Mouse (Mus musculus) myocyte (in vitro differentiated cells): Measurements from ENCODE around the gene Wars. TPM values are rescaled to one million over a fixed set of nuclear protein-coding genes. Genes with fewer than 3 reads are reported as not detected.

Experiments
- H3K27me3 ChIP-seq: one replicate; pipeline ENCODE4 v1.6.1; 2011; ENCODE audit not compliant: control insufficient read depth, insufficient read depth, insufficient read length
- H3K36me3 ChIP-seq: one replicate; pipeline ENCODE4 v1.6.1; 2011; ENCODE audit not compliant: control insufficient read depth, insufficient read depth
- H3K4me2 ChIP-seq: one replicate; pipeline ENCODE4 v1.6.1; 2011; ENCODE audit warnings: low read depth, control low read depth
- H3K4me3 ChIP-seq: one replicate; pipeline ENCODE4 v1.5.1; 2011; ENCODE audit warnings: mild to moderate bottlenecking, control low read depth, moderate library complexity
- H3K79me2 ChIP-seq: one replicate; pipeline ENCODE4 v1.6.1; 2011; ENCODE audit not compliant: control insufficient read depth, insufficient read depth
- H3ac ChIP-seq: one replicate; pipeline ENCODE4 v1.6.1; 2011; ENCODE audit not compliant: control insufficient read depth, insufficient read length
- CEBPB ChIP-seq: IDR thresholded peaks from 2 replicates; pipeline ENCODE4 v1.6.1; 2011; ENCODE audit warnings: mild to moderate bottlenecking, moderate library complexity; ENCODE audit not compliant: poor library complexity, insufficient read depth, severe bottlenecking
- E2F4 ChIP-seq: IDR thresholded peaks from one replicate; pipeline ENCODE4 v1.6.1; 2011; ENCODE audit warnings: mild to moderate bottlenecking, control low read depth, moderate library complexity; ENCODE audit not compliant: insufficient read depth
- MAX ChIP-seq: IDR thresholded peaks from one replicate; pipeline ENCODE4 v1.6.1; 2011; ENCODE audit warnings: low read depth, mild to moderate bottlenecking, control low read depth
- MYOD1 ChIP-seq, 3 experiments: IDR thresholded peaks; one replicate each; pipeline ENCODE4 v1.6.1; 2011; ENCODE audit warnings: control low read depth in 2 of 3, low read depth in 2 of 3, mild to moderate bottlenecking in 2 of 3, moderate library complexity in 1 of 3; ENCODE audit not compliant: insufficient read length in 2 of 3, control insufficient read depth in 1 of 3
- MYOG ChIP-seq, 3 experiments: IDR thresholded peaks; one replicate each; pipeline ENCODE4 v1.6.1; 2011; ENCODE audit warnings: control low read depth in 2 of 3, low read depth in 2 of 3, mild to moderate bottlenecking in 2 of 3; ENCODE audit not compliant: insufficient read length in 2 of 3, control insufficient read depth in 1 of 3, insufficient read depth in 1 of 3
- POLR2A ChIP-seq: IDR thresholded peaks from one replicate; pipeline ENCODE4 v1.6.1; 2011; ENCODE audit warnings: low read depth, mild to moderate bottlenecking, control low read depth, moderate library complexity; ENCODE audit not compliant: insufficient read length
- POLR2AphosphoS2 ChIP-seq: IDR thresholded peaks from one replicate; pipeline ENCODE4 v1.6.1; 2011; ENCODE audit warnings: low read depth, control low read depth; ENCODE audit not compliant: insufficient read length
- REST ChIP-seq: IDR thresholded peaks from one replicate; pipeline ENCODE4 v1.6.1; 2011; ENCODE audit warnings: mild to moderate bottlenecking, control low read depth, moderate library complexity; ENCODE audit not compliant: insufficient read depth, insufficient read length
- SRF ChIP-seq: IDR thresholded peaks from one replicate; pipeline ENCODE4 v1.6.1; 2011; ENCODE audit warnings: low read depth; ENCODE audit not compliant: control insufficient read depth, insufficient read length
- TCF12 ChIP-seq: IDR thresholded peaks from one replicate; pipeline ENCODE4 v1.6.1; 2011; ENCODE audit warnings: mild to moderate bottlenecking, control low read depth; ENCODE audit not compliant: poor library complexity, insufficient read depth, severe bottlenecking
- TCF3 ChIP-seq: IDR thresholded peaks from one replicate; pipeline ENCODE4 v1.6.1; 2011; ENCODE audit warnings: low read depth, control low read depth; ENCODE audit not compliant: insufficient read length
- USF1 ChIP-seq: IDR thresholded peaks from one replicate; pipeline ENCODE4 v1.6.1; 2011; ENCODE audit warnings: low read depth, mild to moderate bottlenecking, control low read depth, moderate library complexity
- polyA plus RNA-seq: library from polyadenylated mRNA; unstranded; fragments of >200 nt; fragmentation: generic; extraction: Trizol; gene quantifications from one replicate; pipeline ENCODE4 v1.2.1, GENCODE M21; 2012; ENCODE audit warnings: missing spikeins

The Wars gene
- polyA plus RNA-seq, 1 experiment = 180 TPM

GRCm38 (mm10) chr12:108836722-108837121 is 57.3 kb downstream of the Wars start:
- Histone ChIP-seq H3K27me3 (no peaks in the 10 kb centered on the region), H3K4me3 (peak overlapping the region; percentile 70), H3K79me2 (peaks cover 24% of the 10 kb centered on the region), H3K4me2 (peak overlapping the region; percentile 85), H3K36me3 (no peaks in the 10 kb centered on the region), H3ac (peak overlapping the region; percentile 39)
- TF ChIP-seq SRF (no peak), TCF3 (no peak), USF1 (no peak), MYOD1 (IDR thresholded peaks at IDR 0.05; ENCODE audit: control insufficient read depth in 1 of 3, insufficient read length in 2 of 3, low read depth in 2 of 3) (no peak), POLR2AphosphoS2 (no peak), POLR2A (no peak), CEBPB (no peak), E2F4 (no peak), REST (no peak), MYOG (IDR thresholded peaks at IDR 0.05; ENCODE audit: control insufficient read depth in 1 of 3, insufficient read depth in 1 of 3, insufficient read length in 2 of 3, low read depth in 2 of 3) (no peak), MAX (no peak), TCF12 (no peak)

- H3K27me3 ChIP-seq = no peaks in the 10 kb centered on the region
- TF ChIP-seq POLR2AphosphoS2 (peak; percentile 84), POLR2A (peak; percentile 90), TCF12 (no peak), MYOD1 (IDR thresholded peaks at IDR 0.05; ENCODE audit: control insufficient read depth in 1 of 3, insufficient read length in 2 of 3, low read depth in 2 of 3) (peak in 1 of 3 experiments; percentile 7), MYOG (IDR thresholded peaks at IDR 0.05; ENCODE audit: control insufficient read depth in 1 of 3, insufficient read depth in 1 of 3, insufficient read length in 2 of 3, low read depth in 2 of 3) (peak in 1 of 3 experiments; percentile 13)
- peak within 1 kb of the TSS; percentile 39 for H3ac ChIP-seq
- H3K4me2 ChIP-seq = peak within 1 kb of the TSS; percentile 96
- peak within 1 kb of the TSS; percentile 70 for H3K4me3 ChIP-seq
- H3K79me2 ChIP-seq = peaks cover 24% of the 10 kb centered on the region
- no peaks in the 10 kb centered on the region for H3K36me3 ChIP-seq
These were observed 58.0 kb downstream of the Wars start, which contains the start of the genes Slc25a29 and Slc25a47 for GRCm38 (mm10) chr12:108835840-108836409. Slc25a29 (minus strand) TSS chr12:108835883. Slc25a47 (plus strand) TSS chr12:108836046.

- no peaks in the 10 kb centered on the region for H3K36me3 ChIP-seq
- TF ChIP-seq E2F4 (no peak), POLR2A (no peak), TCF3 (no peak), CEBPB (no peak), SRF (no peak), POLR2AphosphoS2 (no peak), MYOD1 (IDR thresholded peaks at IDR 0.05; ENCODE audit: control insufficient read depth in 1 of 3, insufficient read length in 2 of 3, low read depth in 2 of 3) (peak in 1 of 3 experiments; percentile 23), MAX (no peak), MYOG (IDR thresholded peaks at IDR 0.05; ENCODE audit: control insufficient read depth in 1 of 3, insufficient read depth in 1 of 3, insufficient read length in 2 of 3, low read depth in 2 of 3) (peak in 2 of 3 experiments; percentile 23 to 41), REST (no peak)
- peak overlapping the region; percentile 70 for H3K4me3 ChIP-seq
- H3ac ChIP-seq = peak overlapping the region; percentile 39
- H3K79me2 ChIP-seq = peaks cover 24% of the 10 kb centered on the region
- H3K27me3 ChIP-seq = no peaks in the 10 kb centered on the region
- H3K4me2 ChIP-seq = peak overlapping the region; percentile 96
These were observed 58.6 kb downstream of the Wars start for GRCm38 (mm10) chr12:108835208-108835839.

- Histone ChIP-seq H3K4me2 (peak overlapping the region; percentile 96), H3K36me3 (no peaks in the 10 kb centered on the region), H3K79me2 (peaks cover 24% of the 10 kb centered on the region), H3ac (peak overlapping the region; percentile 39), H3K4me3 (peak overlapping the region; percentile 70), H3K27me3 (no peaks in the 10 kb centered on the region)
- no peak for TF ChIP-seq POLR2AphosphoS2
- no peak for TF ChIP-seq E2F4
- TF ChIP-seq MYOD1 (IDR thresholded peaks at IDR 0.05; ENCODE audit: control insufficient read depth in 1 of 3, insufficient read length in 2 of 3, low read depth in 2 of 3) = no peak
- TF ChIP-seq MAX = no peak
- TF ChIP-seq MYOG (IDR thresholded peaks at IDR 0.05; ENCODE audit: control insufficient read depth in 1 of 3, insufficient read depth in 1 of 3, insufficient read length in 2 of 3, low read depth in 2 of 3) = no peak
- TF ChIP-seq USF1 = no peak
- no peak for TF ChIP-seq REST
- no peak for TF ChIP-seq CEBPB
- TF ChIP-seq SRF = no peak
- TF ChIP-seq TCF3 = no peak
- no peak for TF ChIP-seq TCF12
- TF ChIP-seq POLR2A = no peak
These were observed 59.2 kb downstream of the Wars start for GRCm38 (mm10) chr12:108834786-108835185.

GRCm38 (mm10) chr12:108834337-108834736 is 59.6 kb downstream of the Wars start:
- no peak overlapping the region for H3ac ChIP-seq
- no peaks in the 10 kb centered on the region for H3K36me3 ChIP-seq
- TF ChIP-seq MAX (no peak), MYOG (IDR thresholded peaks at IDR 0.05; ENCODE audit: control insufficient read depth in 1 of 3, insufficient read depth in 1 of 3, insufficient read length in 2 of 3, low read depth in 2 of 3) (peak in 1 of 3 experiments; percentile 63), TCF3 (no peak), E2F4 (no peak), SRF (no peak), POLR2AphosphoS2 (peak; percentile 65), USF1 (peak; percentile 35), POLR2A (peak; percentile 22), REST (no peak), CEBPB (no peak), MYOD1 (IDR thresholded peaks at IDR 0.05; ENCODE audit: control insufficient read depth in 1 of 3, insufficient read length in 2 of 3, low read depth in 2 of 3) (peak in 1 of 3 experiments; percentile 23), TCF12 (no peak)
- H3K27me3 ChIP-seq = no peaks in the 10 kb centered on the region
- peak overlapping the region; percentile 70 for H3K4me3 ChIP-seq
- peaks cover 24% of the 10 kb centered on the region for H3K79me2 ChIP-seq
- peak overlapping the region; percentile 96 for H3K4me2 ChIP-seq
